Mouse (Mus musculus) testis, adult 10 weeks (tissue): ENCODE results near the gene Bsph2. TPM values are rescaled to one million over a fixed set of nuclear protein-coding genes. Genes with fewer than 3 reads are reported as not detected.

ENCODE experiments used
- polyA plus RNA-seq: library from polyadenylated mRNA; stranded (reverse); fragments of 350-450 nt; fragmentation: Illumina TruSeq; extraction: RNeasy Lipid Tissue Mini Kit (QIAGEN cat#74804); gene quantifications from one replicate; pipeline ENCODE4 v1.2.3, GENCODE M21; 2014; ENCODE audit warnings: low read depth, low replicate concordance

The Bsph2 gene
- polyA plus RNA-seq = 2.4 TPM

GRCm38 (mm10) chr7:13570967-13571366 is at the start of gene Bsph2:
Bsph2 (minus strand) TSS chr7:13571067.

Other genes starting within 250 kb of the Bsph2 start
- gene Pla2g4c, start 246.4 kb downstream of the Bsph2 start, polyA plus RNA-seq = 0.56 TPM
- 0.11 TPM for gene Cabp5, start 172.9 kb downstream of the Bsph2 start, polyA plus RNA-seq
- gene Bsph1, start 120.2 kb downstream of the Bsph2 start, polyA plus RNA-seq = not detected
- gene Sult2a5, start 52.9 kb upstream of the Bsph2 start, polyA plus RNA-seq = not detected
- not detected for gene Sult2a2, start 162.4 kb upstream of the Bsph2 start, polyA plus RNA-seq